Mouse (Mus musculus): ENCODE results near the gene Rps3. TPM values are rescaled to one million over a fixed set of nuclear protein-coding genes. Genes with fewer than 3 reads are reported as not detected.

Rps3 gene
- total RNA-seq, 2 experiments from 2014 or later: 549 to 598 TPM

GRCm38 (mm10) chr7:99443164-99443563 is 40.4 kb downstream of the Rps3 start:
- no peak for DNase-seq

GRCm38 (mm10) chr7:99441534-99442072 is 41.9 kb downstream of the Rps3 start:
- peak; percentile 60 to 78 for DNase-seq

GRCm38 (mm10) chr7:99438881-99439280 is 44.7 kb downstream of the Rps3 start:
- DNase-seq: no peak

- no peak for DNase-seq
Measured at GRCm38 (mm10) chr7:99436530-99436929, 47.0 kb downstream of the Rps3 start.

- DNase-seq: no peak
Measured at GRCm38 (mm10) chr7:99434672-99435250, 48.8 kb downstream of the Rps3 start.

GRCm38 (mm10) chr7:99432863-99433262 is 50.7 kb downstream of the Rps3 start:
- no peak for DNase-seq

- DNase-seq: no peak
Measured at GRCm38 (mm10) chr7:99432248-99432647, 51.3 kb downstream of the Rps3 start.

GRCm38 (mm10) chr7:99430246-99430645 is 53.3 kb downstream of the Rps3 start:
- no peak for DNase-seq

GRCm38 (mm10) chr7:99429786-99430185 is 53.8 kb downstream of the Rps3 start:
- no peak for DNase-seq

GRCm38 (mm10) chr7:99428836-99429235 is 54.7 kb downstream of the Rps3 start:
- DNase-seq: no peak

GRCm38 (mm10) chr7:99427987-99428386 is 55.6 kb downstream of the Rps3 start:
- DNase-seq: no peak

Other genes with a start within 250 kb of the Rps3 start
- 1 to 10 TPM in 1 of 2 experiments, under 1 TPM in 1; 0.16 to 1.5 TPM for gene Mogat2, start 245.1 kb downstream of the Rps3 start, total RNA-seq (2021)
- gene Map6, start 216.3 kb downstream of the Rps3 start, total RNA-seq (2021): 1 to 10 TPM; 7.6 to 7.9 TPM
- gene Serpinh1, start 130.5 kb downstream of the Rps3 start, total RNA-seq (2021): 100 to 1,000 TPM; 266 to 469 TPM
- gene Gdpd5, start 102.3 kb downstream of the Rps3 start, total RNA-seq (2021): 1 to 10 TPM; 7.5 to 7.6 TPM
- gene Klhl35, start 17.7 kb downstream of the Rps3 start, total RNA-seq (2021): under 1 TPM; 0.50 to 0.63 TPM
- 10 to 100 TPM; 41.1 to 51.0 TPM for gene Arrb1, start 51.7 kb upstream of the Rps3 start, total RNA-seq (2021)
- 10 to 100 TPM; 14.9 to 18.5 TPM for gene Tpbgl, start 143.4 kb upstream of the Rps3 start, total RNA-seq (2021)
- 10 to 100 TPM; 18.3 to 27.4 TPM for gene Slco2b1, start 227.6 kb upstream of the Rps3 start, total RNA-seq (2021)
- not detected for gene Olfr520, start 246.5 kb upstream of the Rps3 start, total RNA-seq (2021)